Mouse (Mus musculus) forebrain, embryonic 11.5 days (tissue): ENCODE data around the gene Pde6g. TPM values are rescaled to one million over a fixed set of nuclear protein-coding genes. Genes with fewer than 3 reads are reported as not detected.

Experiments
- polyA plus RNA-seq: library from polyadenylated mRNA; unstranded; fragments of >200 nt; fragmentation: Nextera tagmentation; extraction: Ambion mirVana; gene quantifications from 2 replicates; pipeline ENCODE4 v1.2.1, GENCODE M21; 2014

Gene Pde6g
- polyA plus RNA-seq, 1 experiment from 2014 or later: 0.59 TPM

Other genes starting within 250 kb of the Pde6g start
- gene Bahcc1, start 220.6 kb downstream of the Pde6g start, polyA plus RNA-seq: 25.2 and 30.3 TPM in 2 replicates
- gene Actg1, start 105.0 kb downstream of the Pde6g start, polyA plus RNA-seq: 2,808 and 3,088 TPM in 2 replicates
- gene Fscn2, start 92.0 kb downstream of the Pde6g start, polyA plus RNA-seq: 1.0 TPM in 1 of 2 replicates, not detected in the other
- gene Faap100, start 74.7 kb downstream of the Pde6g start, polyA plus RNA-seq: 33.8 and 39.8 TPM in 2 replicates
- gene Nploc4, start 15.8 kb downstream of the Pde6g start, polyA plus RNA-seq: 52.4 and 56.4 TPM in 2 replicates
- 0.19 TPM in 1 of 2 replicates, not detected in the other for gene Tspan10, start 10.9 kb downstream of the Pde6g start, polyA plus RNA-seq
- gene Oxld1, start 4.6 kb upstream of the Pde6g start, polyA plus RNA-seq: 11.3 and 11.6 TPM in 2 replicates
- gene Ccdc137, start 4.6 kb upstream of the Pde6g start, polyA plus RNA-seq: 30.3 and 33.8 TPM in 2 replicates
- 50.1 and 54.2 TPM in 2 replicates for gene Arl16, start 14.1 kb upstream of the Pde6g start, polyA plus RNA-seq
- gene Mrpl12, start 31.1 kb upstream of the Pde6g start, polyA plus RNA-seq: 152 and 160 TPM in 2 replicates
- gene Slc25a10, start 38.3 kb upstream of the Pde6g start, polyA plus RNA-seq: 50.9 and 57.5 TPM in 2 replicates
- gene Gcgr, start 77.2 kb upstream of the Pde6g start, polyA plus RNA-seq: 0.35 TPM in 1 of 2 replicates, not detected in the other
- 213 and 247 TPM in 2 replicates for gene Mcrip1, start 96.2 kb upstream of the Pde6g start, polyA plus RNA-seq
- not detected in 2 replicates for gene Ppp1r27, start 97.6 kb upstream of the Pde6g start, polyA plus RNA-seq
- 439 and 476 TPM in 2 replicates for gene P4hb, start 119.8 kb upstream of the Pde6g start, polyA plus RNA-seq
- gene Arhgdia, start 128.1 kb upstream of the Pde6g start, polyA plus RNA-seq: 621 and 667 TPM in 2 replicates
- gene Alyref, start 144.9 kb upstream of the Pde6g start, polyA plus RNA-seq: 808 and 816 TPM in 2 replicates
- gene Anapc11, start 144.9 kb upstream of the Pde6g start, polyA plus RNA-seq: 200 and 217 TPM in 2 replicates
- not detected in 2 replicates for gene Npb, start 155.0 kb upstream of the Pde6g start, polyA plus RNA-seq
- 126 and 134 TPM in 2 replicates for gene Pcyt2, start 164.4 kb upstream of the Pde6g start, polyA plus RNA-seq
- gene Sirt7, start 171.7 kb upstream of the Pde6g start, polyA plus RNA-seq: 37.8 and 41.1 TPM in 2 replicates
- gene Mafg, start 180.1 kb upstream of the Pde6g start, polyA plus RNA-seq: 25.5 and 26.4 TPM in 2 replicates
- 33.7 and 36.9 TPM in 2 replicates for gene Pycr1, start 190.3 kb upstream of the Pde6g start, polyA plus RNA-seq
- gene Myadml2, start 194.7 kb upstream of the Pde6g start, polyA plus RNA-seq: 0.51 TPM in 1 of 2 replicates, not detected in the other
- 0.61 and 1.3 TPM in 2 replicates for gene Notum, start 207.7 kb upstream of the Pde6g start, polyA plus RNA-seq
- gene Aspscr1, start 219.5 kb upstream of the Pde6g start, polyA plus RNA-seq: 129 and 133 TPM in 2 replicates